Mouse (Mus musculus): Measurements from ENCODE around the gene Xkr8. TPM values are rescaled to one million over a fixed set of nuclear protein-coding genes. Genes with fewer than 3 reads are reported as not detected.
"Not testable (repeated sequence)": the region's sequence is repeated elsewhere in the genome, so short reads cannot be mapped to it uniquely, and the experiment has no call there.

Gene Xkr8
- total RNA-seq, 1 experiment from 2014 or later: 4.0 TPM

- DNase-seq: not testable (repeated sequence)
Observed at GRCm38 (mm10) chr4:132737154-132737553, 4.8 kb upstream of the Xkr8 start.

- no peak for DNase-seq
Observed at GRCm38 (mm10) chr4:132735894-132736293, 3.5 kb upstream of the Xkr8 start.

- DNase-seq: no peak
Observed at GRCm38 (mm10) chr4:132735389-132735788, 3.0 kb upstream of the Xkr8 start.

GRCm38 (mm10) chr4:132734766-132735165, 2.4 kb upstream of the Xkr8 start:
- DNase-seq: no peak

- DNase-seq: no peak
Observed at GRCm38 (mm10) chr4:132733071-132733770, 875 bp upstream of the Xkr8 start.

GRCm38 (mm10) chr4:132731616-132732015, 730 bp downstream of the Xkr8 start:
- peak; percentile 50 for DNase-seq

- DNase-seq: no peak
Observed at GRCm38 (mm10) chr4:132728233-132728632, 4.1 kb downstream of the Xkr8 start.

- DNase-seq: no peak
Observed at GRCm38 (mm10) chr4:132718251-132718650, 14.1 kb downstream of the Xkr8 start.

GRCm38 (mm10) chr4:132713181-132713580, 19.2 kb downstream of the Xkr8 start:
- DNase-seq: no peak

GRCm38 (mm10) chr4:132706885-132707284, 25.5 kb downstream of the Xkr8 start:
- DNase-seq: no peak

- no peak for DNase-seq
Observed at GRCm38 (mm10) chr4:132702076-132702475, 30.3 kb downstream of the Xkr8 start.

- DNase-seq: no peak
Observed at GRCm38 (mm10) chr4:132693366-132693765, 39.0 kb downstream of the Xkr8 start.

- DNase-seq: no peak
Observed at GRCm38 (mm10) chr4:132689634-132690033, 42.7 kb downstream of the Xkr8 start.

- peak; percentile 58 for DNase-seq
Observed at GRCm38 (mm10) chr4:132676771-132677539, 55.4 kb downstream of the Xkr8 start.

Other genes with a start within 250 kb of the Xkr8 start
- 17.8 and 19.8 TPM in 2 replicates for gene Sesn2, start 222.0 kb downstream of the Xkr8 start, total RNA-seq (2021)
- gene Atpif1, start 198.9 kb downstream of the Xkr8 start, total RNA-seq (2021): 357 TPM in 2 replicates
- gene Dnajc8, start 197.0 kb downstream of the Xkr8 start, total RNA-seq (2021): 111 and 114 TPM in 2 replicates
- gene Ptafr, start 168.5 kb downstream of the Xkr8 start, total RNA-seq (2021): 1.4 and 1.5 TPM in 2 replicates
- gene Eya3, start 93.6 kb downstream of the Xkr8 start, total RNA-seq (2021): 26.7 and 27.2 TPM in 2 replicates
- gene Smpdl3b, start 24.7 kb upstream of the Xkr8 start, total RNA-seq (2021): 2.1 and 3.3 TPM in 2 replicates
- 15.9 and 16.6 TPM in 2 replicates for gene Rpa2, start 35.8 kb upstream of the Xkr8 start, total RNA-seq (2021)
- 2.0 and 4.9 TPM in 2 replicates for gene Themis2, start 63.8 kb upstream of the Xkr8 start, total RNA-seq (2021)
- gene Ppp1r8, start 110.6 kb upstream of the Xkr8 start, total RNA-seq (2021): 38.6 and 46.8 TPM in 2 replicates
- 49.7 and 53.3 TPM in 2 replicates for gene Stx12, start 152.0 kb upstream of the Xkr8 start, total RNA-seq (2021)
- 32.6 and 33.8 TPM in 2 replicates for gene Fam76a, start 190.0 kb upstream of the Xkr8 start, total RNA-seq (2021)
- 0.78 and 1.8 TPM in 2 replicates for gene Fgr, start 241.5 kb upstream of the Xkr8 start, total RNA-seq (2021)

Data from adrenal gland, postnatal 14 days (tissue).